Mouse (Mus musculus) lung, postnatal 0 days (tissue): ENCODE measurements around the gene Mip.

ENCODE experiments used
- CTCF ChIP-seq: IDR thresholded peaks from 2 replicates; pipeline ENCODE4 v1.5.1; 2016; ENCODE audit warnings: antibody characterized with exemption, mild to moderate bottlenecking
- EP300 ChIP-seq: IDR thresholded peaks from 2 replicates; pipeline ENCODE4 v1.6.1; 2016; ENCODE audit warnings: antibody characterized with exemption, mild to moderate bottlenecking, control low read depth

- TF ChIP-seq CTCF (no peak), EP300 (no peak)
Observed at GRCm38 (mm10) chr10:128225064-128225463, 574 bp upstream of the Mip start.
